Mouse (Mus musculus): ENCODE measurements at regions not wholly inside any gene's neighbourhood (a gene's known extent, or its start where the extent isn't known, plus 50 kb on each side); places are given as distances from the start of the nearest gene placed in this dataset.

GRCm38 (mm10) chr15:44134213-44134612, 4000.0 kb downstream of the 9330182O14Rik start:
- TF ChIP-seq CTCF (IDR thresholded peaks at IDR 0.05; ENCODE audit: low read depth) = no peak
- no peak for TF ChIP-seq EP300 (IDR thresholded peaks at IDR 0.05; ENCODE audit: low read depth)
